Mouse (Mus musculus): ENCODE measurements at regions not wholly inside any gene's neighbourhood (a gene's known extent, or its start where the extent isn't known, plus 50 kb on each side); places are given as distances from the start of the nearest gene placed in this dataset.

- H3K27me3 ChIP-seq (replicated peaks) = no peaks in the 10 kb centered on the region
- H3K36me3 ChIP-seq = no peaks in the 10 kb centered on the region
- no peak overlapping the region for H3K4me2 ChIP-seq
- no peak overlapping the region for H3K9ac ChIP-seq
- H3K9me3 ChIP-seq = no peaks in the 10 kb centered on the region
- H3K4me3 ChIP-seq = no peak overlapping the region
- 76% methylated on average over 9 of the region's 9 CpGs for WGBS
- no peak for ATAC-seq (ENCODE audit: extremely low read depth, insufficient number of reproducible peaks, low FRiP score, low TSS enrichment)
- no peaks in the 10 kb centered on the region for H3K4me1 ChIP-seq
- H3K27ac ChIP-seq (replicated peaks) = no peak overlapping the region
Observed at GRCm38 (mm10) chr13:48371060-48371459, 110.0 kb downstream of the Id4 start.

- Histone ChIP-seq H3K27ac (replicated peaks) (no peak overlapping the region), H3K4me2 (no peak overlapping the region), H3K4me1 (no peaks in the 10 kb centered on the region), H3K4me3 (no peak overlapping the region), H3K9ac (no peak overlapping the region), H3K9me3 (no peaks in the 10 kb centered on the region), H3K36me3 (no peaks in the 10 kb centered on the region), H3K27me3 (replicated peaks) (no peaks in the 10 kb centered on the region)
- WGBS = 70% methylated on average over 4 of the region's 4 CpGs
- ATAC-seq (ENCODE audit: extremely low read depth, insufficient number of reproducible peaks, low FRiP score, low TSS enrichment) = no peak
Observed at GRCm38 (mm10) chr13:48376405-48376804, 115.4 kb downstream of the Id4 start.

DNA sequence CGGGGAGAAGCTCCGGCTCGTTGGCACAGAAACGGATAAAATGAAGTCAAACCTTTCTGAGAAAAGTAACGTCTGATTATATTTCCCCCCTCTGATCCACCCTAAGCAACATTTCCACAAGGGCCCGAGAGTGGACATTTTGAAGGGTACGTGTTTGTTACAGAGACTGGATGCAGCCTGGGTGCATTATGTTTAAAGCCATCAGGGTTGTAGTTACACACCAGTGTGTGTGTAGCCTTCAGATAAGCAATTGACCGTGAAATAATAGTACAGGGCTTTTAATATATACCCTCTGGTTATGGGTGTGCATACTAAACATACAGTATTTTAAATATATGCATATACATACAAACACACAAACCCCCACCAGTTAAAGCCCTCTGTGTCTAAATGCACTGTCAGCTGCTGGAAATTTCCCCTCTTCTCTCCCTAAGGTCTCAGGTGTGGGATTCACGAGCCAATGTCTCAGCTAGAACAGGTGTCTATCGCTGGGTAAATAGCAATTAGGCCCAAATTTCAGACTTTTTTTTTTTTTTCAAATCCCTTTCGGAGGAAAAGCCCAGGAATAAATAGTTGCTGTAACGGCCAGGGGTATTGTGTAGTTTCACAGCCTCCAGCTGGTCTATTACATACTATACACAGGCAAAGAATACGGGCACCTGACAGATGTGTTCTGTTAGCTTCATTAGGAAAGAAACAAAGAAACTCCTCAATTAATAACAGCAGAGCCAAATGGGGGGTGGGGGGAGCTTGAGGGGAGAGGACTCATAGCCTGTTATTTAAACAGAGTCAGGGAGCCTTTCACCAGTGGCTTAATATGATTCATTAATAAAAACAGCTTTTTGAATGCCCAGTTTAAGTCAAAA is 122.8 kb downstream of the Id4 start:
- H3K36me3 ChIP-seq = no peaks in the 10 kb centered on the region
- no peak overlapping the region for H3K4me3 ChIP-seq
- no peak overlapping the region for H3K27ac ChIP-seq (replicated peaks)
- 75% methylated on average over 13 of the region's 13 CpGs for WGBS
- H3K4me2 ChIP-seq = no peak overlapping the region
- no peaks in the 10 kb centered on the region for H3K9me3 ChIP-seq
- H3K27me3 ChIP-seq (replicated peaks) = no peaks in the 10 kb centered on the region
- no peak overlapping the region for H3K9ac ChIP-seq
- H3K4me1 ChIP-seq = no peaks in the 10 kb centered on the region
- no peak for ATAC-seq (ENCODE audit: extremely low read depth, insufficient number of reproducible peaks, low FRiP score, low TSS enrichment)

- WGBS = 65% methylated on average over 11 of the region's 11 CpGs
- ATAC-seq (ENCODE audit: extremely low read depth, insufficient number of reproducible peaks, low FRiP score, low TSS enrichment) = no peak
Observed at GRCm38 (mm10) chr13:48384901-48385300, 123.9 kb downstream of the Id4 start.

DNA sequence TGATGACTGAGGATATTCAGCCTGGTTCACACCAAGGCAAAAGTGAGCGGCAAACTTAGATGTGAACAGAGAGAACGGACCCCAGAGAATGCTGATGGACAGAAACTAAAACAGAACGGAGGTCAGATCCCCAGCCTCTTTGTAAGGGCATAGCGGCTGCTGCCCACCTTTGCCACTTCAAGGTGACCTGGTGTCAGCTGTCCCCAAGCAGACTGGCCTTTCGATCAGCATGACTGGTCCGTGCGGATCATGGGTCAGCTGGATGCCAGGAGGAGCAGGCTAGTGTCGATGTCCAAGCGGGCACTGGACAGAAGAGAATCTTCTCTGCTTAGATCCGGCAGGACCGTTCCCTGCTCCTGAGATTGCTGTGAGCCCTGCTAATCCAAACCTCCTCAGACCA is 122.1 kb downstream of the Zfp169 start:
- Histone ChIP-seq H3K4me3 (no peak overlapping the region), H3K36me3 (no peaks in the 10 kb centered on the region), H3K9ac (no peak overlapping the region), H3K27ac (replicated peaks) (no peak overlapping the region), H3K4me1 (no peaks in the 10 kb centered on the region), H3K27me3 (replicated peaks) (no peaks in the 10 kb centered on the region), H3K4me2 (no peak overlapping the region), H3K9me3 (no peaks in the 10 kb centered on the region)
- WGBS = 80% methylated on average over 11 of the region's 11 CpGs
- ATAC-seq (ENCODE audit: extremely low read depth, insufficient number of reproducible peaks, low FRiP score, low TSS enrichment) = no peak

More at GRCm38 (mm10) chr13:48384901-48385300, 123.9 kb downstream of the Id4 start:
- H3K27ac ChIP-seq (replicated peaks) = no peak overlapping the region
- no peak overlapping the region for H3K4me3 ChIP-seq
- no peaks in the 10 kb centered on the region for H3K36me3 ChIP-seq
- no peaks in the 10 kb centered on the region for H3K27me3 ChIP-seq (replicated peaks)
- no peaks in the 10 kb centered on the region for H3K9me3 ChIP-seq
- H3K4me1 ChIP-seq = no peaks in the 10 kb centered on the region
- H3K9ac ChIP-seq = no peak overlapping the region
- no peak overlapping the region for H3K4me2 ChIP-seq

DNA sequence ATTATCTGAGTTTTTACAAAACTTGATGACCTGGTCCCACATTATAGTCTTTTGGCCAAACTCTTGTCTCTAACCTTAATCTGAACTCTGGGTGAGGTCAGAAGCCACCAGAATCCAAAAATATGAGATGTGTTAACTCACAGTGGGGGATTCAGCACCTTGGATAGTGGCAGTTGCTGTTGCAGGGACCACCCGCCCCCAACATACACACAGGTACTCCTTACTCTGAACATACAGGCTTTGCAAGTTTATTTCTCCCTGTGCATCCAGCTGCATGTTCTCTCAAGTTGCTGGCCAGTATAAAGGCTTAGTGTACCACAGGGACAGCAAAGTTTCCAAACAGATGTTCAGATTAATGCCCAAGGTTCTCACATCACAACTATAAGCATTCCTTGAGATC is 115.5 kb downstream of the Zfp169 start:
- no peak overlapping the region for H3K9ac ChIP-seq
- 13% methylated on average over 1 of the region's 1 CpGs for WGBS
- H3K27me3 ChIP-seq (replicated peaks) = no peaks in the 10 kb centered on the region
- no peak for ATAC-seq (ENCODE audit: extremely low read depth, insufficient number of reproducible peaks, low FRiP score, low TSS enrichment)
- H3K36me3 ChIP-seq = no peaks in the 10 kb centered on the region
- H3K4me1 ChIP-seq = peaks cover 6% of the 10 kb centered on the region; the same call in 1 of the 2 replicates
- H3K27ac ChIP-seq (replicated peaks) = no peak overlapping the region
- H3K4me2 ChIP-seq = no peak overlapping the region
- no peaks in the 10 kb centered on the region for H3K9me3 ChIP-seq
- no peak overlapping the region for H3K4me3 ChIP-seq

DNA sequence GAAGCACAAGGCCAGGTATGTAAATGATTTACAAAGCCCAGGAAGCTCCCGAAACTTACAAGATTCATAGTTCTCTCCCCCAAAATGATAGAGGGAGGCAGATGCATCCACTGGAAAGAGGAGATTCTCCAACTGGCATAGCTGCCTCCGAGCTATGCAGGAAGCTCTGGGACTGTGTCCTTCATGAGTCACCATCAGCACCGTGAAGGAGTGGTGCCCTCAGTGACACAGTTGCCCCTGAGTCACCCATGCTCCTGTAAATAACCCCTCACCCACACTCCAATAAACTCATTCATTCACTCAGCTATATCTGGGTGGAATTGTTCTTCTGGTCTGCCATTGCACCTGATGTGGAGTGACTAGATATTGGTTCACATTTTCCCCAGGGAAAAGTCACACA is 114.6 kb downstream of the Zfp169 start:
- H3K4me1 ChIP-seq = peaks cover 6% of the 10 kb centered on the region; the same call in 1 of the 2 replicates
- H3K9ac ChIP-seq = no peak overlapping the region
- H3K27ac ChIP-seq (replicated peaks) = no peak overlapping the region
- WGBS = 61% methylated on average over 3 of the region's 3 CpGs
- H3K4me3 ChIP-seq = no peak overlapping the region
- no peaks in the 10 kb centered on the region for H3K36me3 ChIP-seq
- ATAC-seq (ENCODE audit: extremely low read depth, insufficient number of reproducible peaks, low FRiP score, low TSS enrichment) = no peak
- H3K4me2 ChIP-seq = no peak overlapping the region
- H3K9me3 ChIP-seq = no peaks in the 10 kb centered on the region
- no peaks in the 10 kb centered on the region for H3K27me3 ChIP-seq (replicated peaks)

DNA sequence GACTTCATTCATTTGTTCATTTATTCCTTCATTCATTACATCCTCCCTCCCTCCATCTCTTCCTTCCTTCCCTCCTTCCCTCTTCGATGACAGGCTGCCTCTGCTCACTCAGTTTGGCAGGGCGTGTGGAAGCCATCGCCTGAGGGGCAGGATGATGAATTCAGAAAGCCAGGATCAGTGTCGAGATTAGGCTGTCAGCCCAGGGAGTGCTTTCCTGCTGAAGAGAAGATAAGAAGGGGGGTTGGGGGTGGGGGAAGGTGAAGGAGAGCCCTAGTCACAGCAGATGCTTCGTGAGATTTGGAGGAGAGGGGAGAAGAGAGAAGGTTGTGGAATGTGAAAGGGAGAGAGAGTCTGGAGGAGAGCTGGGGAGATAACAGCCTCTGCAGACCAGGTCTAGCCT is 110.9 kb downstream of the Zfp169 start:
- Histone ChIP-seq H3K36me3 (no peaks in the 10 kb centered on the region), H3K4me2 (no peak overlapping the region), H3K27ac (replicated peaks) (no peak overlapping the region), H3K27me3 (replicated peaks) (no peaks in the 10 kb centered on the region), H3K4me3 (no peak overlapping the region), H3K4me1 (peaks cover 6% of the 10 kb centered on the region; the same call in 1 of the 2 replicates), H3K9me3 (no peaks in the 10 kb centered on the region), H3K9ac (no peak overlapping the region)
- no peak for ATAC-seq (ENCODE audit: extremely low read depth, insufficient number of reproducible peaks, low FRiP score, low TSS enrichment)
- 2% methylated on average over 5 of the region's 5 CpGs for WGBS

DNA sequence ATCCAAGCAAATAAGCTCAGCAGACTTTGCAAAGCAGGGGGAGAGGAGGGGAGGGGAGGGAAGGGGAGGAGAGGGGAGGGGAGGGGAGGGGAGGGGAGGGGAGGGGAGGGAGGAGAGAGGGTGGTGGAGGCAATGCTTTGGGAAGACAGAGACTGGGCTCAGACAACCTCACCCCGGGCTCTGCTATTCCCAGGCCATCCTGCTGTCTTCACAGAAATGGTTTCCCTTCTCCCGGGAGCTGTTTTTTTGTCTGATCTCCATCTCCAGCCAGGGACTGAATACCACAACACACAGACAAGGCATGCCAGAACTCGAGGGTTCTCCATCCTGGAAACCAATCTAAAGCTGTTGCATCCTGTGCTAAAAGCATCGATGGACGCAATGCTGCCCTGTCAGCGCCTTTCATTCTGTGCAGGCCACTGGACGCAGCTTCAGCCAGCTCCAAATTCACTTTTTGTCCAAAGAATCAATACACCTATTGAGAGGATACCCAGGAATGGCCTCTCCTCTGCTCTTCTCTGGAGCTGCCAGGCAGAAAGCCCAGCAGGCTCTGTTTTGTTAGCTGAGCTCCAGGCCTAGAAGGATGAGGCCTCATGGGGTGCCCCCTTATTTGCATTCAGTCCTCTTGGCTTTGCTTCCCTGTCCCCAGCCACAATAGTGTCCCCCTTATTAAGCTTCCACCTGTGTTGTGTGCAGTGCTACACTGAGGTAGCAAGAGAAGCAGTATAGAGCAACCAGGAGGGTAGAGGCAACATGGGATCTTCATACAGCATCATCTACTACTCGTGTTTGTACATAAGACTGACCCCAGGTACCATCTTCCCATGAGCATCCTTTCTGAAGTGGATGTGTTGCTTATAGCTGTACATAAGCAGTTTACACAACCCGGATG is 90.6 kb downstream of the Zfp169 start:
- no peaks in the 10 kb centered on the region for H3K27me3 ChIP-seq (replicated peaks)
- H3K9me3 ChIP-seq = no peaks in the 10 kb centered on the region
- no peak overlapping the region for H3K4me2 ChIP-seq
- H3K4me3 ChIP-seq = no peak overlapping the region
- no peak overlapping the region for H3K9ac ChIP-seq
- no peaks in the 10 kb centered on the region for H3K36me3 ChIP-seq
- H3K4me1 ChIP-seq = no peaks in the 10 kb centered on the region
- ATAC-seq (ENCODE audit: extremely low read depth, insufficient number of reproducible peaks, low FRiP score, low TSS enrichment) = no peak
- 44% methylated on average over 9 of the region's 9 CpGs for WGBS
- H3K27ac ChIP-seq (replicated peaks) = no peak overlapping the region

DNA sequence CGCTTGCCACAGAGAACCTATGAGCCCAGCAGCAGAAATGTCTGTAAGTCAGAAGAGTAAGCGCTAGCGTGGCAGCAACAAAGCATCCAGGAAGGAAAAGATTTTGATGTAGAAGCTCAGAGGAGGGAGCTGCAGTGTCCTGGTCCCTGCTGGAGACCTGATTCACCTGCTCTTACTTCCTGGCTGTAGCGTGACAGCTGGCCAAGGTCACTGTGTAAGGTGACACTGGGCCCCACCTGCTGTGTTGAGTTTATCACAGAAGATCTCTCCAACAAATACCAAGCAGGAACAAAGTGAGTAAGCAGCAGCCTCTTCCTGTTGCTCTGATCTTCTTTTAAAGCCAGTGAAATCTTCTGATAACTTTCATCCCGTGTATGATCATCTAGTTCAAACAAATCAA is 86.4 kb downstream of the Zfp169 start:
- H3K4me1 ChIP-seq = no peaks in the 10 kb centered on the region
- WGBS = 52% methylated on average over 5 of the region's 5 CpGs
- no peak for ATAC-seq (ENCODE audit: extremely low read depth, insufficient number of reproducible peaks, low FRiP score, low TSS enrichment)

GRCm38 (mm10) chr13:48436659-48437345 is 76.4 kb downstream of the Zfp169 start:
- 60% methylated on average over 14 of the region's 14 CpGs for WGBS
- no peak overlapping the region for H3K4me3 ChIP-seq
- no peaks in the 10 kb centered on the region for H3K27me3 ChIP-seq (replicated peaks)
- H3K9ac ChIP-seq = no peak overlapping the region
- ATAC-seq (ENCODE audit: extremely low read depth, insufficient number of reproducible peaks, low FRiP score, low TSS enrichment) = no peak
- H3K36me3 ChIP-seq = no peaks in the 10 kb centered on the region
- H3K27ac ChIP-seq (replicated peaks) = no peak overlapping the region
- no peak overlapping the region for H3K4me2 ChIP-seq
- no peaks in the 10 kb centered on the region for H3K9me3 ChIP-seq
- H3K4me1 ChIP-seq = 0 out of 2 replicates have a peak, but pooled peaks cover 3% of the 10 kb centered on the region

More for the DNA sequence above, 86.4 kb downstream of the Zfp169 start:
- Histone ChIP-seq H3K36me3 (no peaks in the 10 kb centered on the region), H3K4me3 (no peak overlapping the region), H3K9ac (no peak overlapping the region), H3K27ac (replicated peaks) (no peak overlapping the region), H3K4me2 (no peak overlapping the region), H3K9me3 (no peaks in the 10 kb centered on the region), H3K27me3 (replicated peaks) (no peaks in the 10 kb centered on the region)

Data from heart, embryonic 13.5 days (tissue).